Mouse (Mus musculus): ENCODE data around the gene Cacna1c. TPM values are rescaled to one million over a fixed set of nuclear protein-coding genes. Genes with fewer than 3 reads are reported as not detected.
A peak's percentile ranks its signal among the peaks of the same experiment; 100 is the strongest.

The Cacna1c gene
- polyA plus RNA-seq, 1 experiment from 2014 or later = 7.3 TPM

DNA sequence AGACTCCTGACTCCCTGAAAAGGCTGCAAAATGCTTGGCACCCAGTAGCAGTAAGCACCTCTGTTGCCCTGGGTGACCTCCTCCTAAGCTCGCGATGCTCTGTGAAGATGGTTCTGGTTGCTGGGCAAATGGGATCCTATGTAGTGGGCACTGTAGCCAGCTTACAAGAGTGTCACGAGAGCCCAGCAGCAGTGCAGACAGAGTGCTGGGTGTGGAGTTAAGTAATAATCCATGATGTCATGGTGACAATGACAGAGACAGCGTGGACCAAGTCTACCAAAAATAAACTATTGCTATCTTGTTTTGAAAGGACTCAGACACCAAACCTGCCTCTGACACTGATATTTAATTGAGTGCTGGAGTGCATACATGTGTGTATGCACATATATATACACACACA lies 5.4 kb upstream of the Cacna1c start:
- Histone ChIP-seq H3K4me3 (no peak overlapping the region), H3K36me3 (peaks cover 18% of the 10 kb centered on the region; the same call in 1 of the 2 replicates), H3K9ac (no peak overlapping the region), H3K27me3 (no peaks in the 10 kb centered on the region), H3K27ac (no peak overlapping the region), H3K4me2 (replicated peaks) (no peak overlapping the region), H3K4me1 (peaks cover 17% of the 10 kb centered on the region), H3K9me3 (replicated peaks) (no peaks in the 10 kb centered on the region)
- WGBS = 95% methylated on average over 4 of the region's 4 CpGs
- ATAC-seq (ENCODE audit: low FRiP score) = no peak

DNA sequence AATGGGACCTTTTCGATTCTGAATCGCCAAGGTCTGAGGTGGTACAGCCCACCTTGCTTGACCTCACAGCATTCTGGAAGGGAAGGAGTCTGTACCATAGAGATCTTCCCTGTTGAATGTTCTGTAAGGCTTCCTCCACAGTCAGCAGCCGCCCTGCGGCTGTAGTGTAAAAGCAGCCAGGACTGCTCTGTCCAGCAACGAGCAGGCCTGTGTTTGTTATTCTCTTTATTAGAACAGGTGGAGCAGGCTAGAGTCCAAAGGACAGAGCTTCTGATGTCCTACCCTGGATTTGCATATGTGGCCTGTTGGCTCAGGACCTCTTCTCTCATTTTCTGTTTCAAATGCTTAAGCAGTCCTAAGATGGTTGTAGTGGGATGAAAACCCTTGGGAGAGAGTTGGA lies 4.1 kb upstream of the Cacna1c start:
- ATAC-seq (ENCODE audit: low FRiP score) = no peak
- no peak overlapping the region for H3K4me2 ChIP-seq (replicated peaks)
- no peaks in the 10 kb centered on the region for H3K27me3 ChIP-seq
- H3K4me3 ChIP-seq = no peak overlapping the region
- H3K9me3 ChIP-seq (replicated peaks) = no peaks in the 10 kb centered on the region
- H3K36me3 ChIP-seq = peaks cover 18% of the 10 kb centered on the region; the same call in 1 of the 2 replicates
- peaks cover 15% of the 10 kb centered on the region for H3K4me1 ChIP-seq
- no peak overlapping the region for H3K9ac ChIP-seq
- 71% methylated on average over 5 of the region's 5 CpGs for WGBS
- H3K27ac ChIP-seq = no peak overlapping the region

DNA sequence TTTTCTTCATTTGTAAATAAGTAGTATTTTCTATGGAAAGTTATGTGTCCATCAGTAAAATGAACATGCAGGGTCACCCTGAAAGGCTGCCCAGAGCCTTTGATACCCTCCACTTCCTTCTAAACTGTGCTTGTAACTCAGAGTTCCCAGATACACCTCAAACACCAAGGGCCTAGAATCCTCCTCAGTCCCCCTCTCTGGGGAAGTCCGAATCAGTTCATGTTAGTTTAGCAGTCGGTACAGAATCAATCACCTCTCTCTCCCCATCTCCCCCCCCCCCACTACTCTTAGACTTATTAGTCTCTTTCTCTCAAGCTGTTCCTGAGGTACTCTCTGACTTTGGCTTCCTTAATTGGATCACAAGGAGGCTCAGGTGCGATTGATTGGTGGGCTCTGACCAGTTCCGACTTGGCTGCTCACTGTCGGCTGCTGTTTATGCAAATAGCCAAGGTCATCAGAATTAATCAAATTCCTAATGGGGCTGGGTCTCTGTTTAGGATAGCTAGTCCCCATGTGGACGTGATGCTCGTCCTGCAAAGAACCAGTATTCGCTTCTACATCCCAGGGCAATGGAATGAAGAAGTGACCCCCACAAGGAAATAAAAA lies 3.2 kb upstream of the Cacna1c start:
- H3K4me3 ChIP-seq = no peak overlapping the region
- H3K4me1 ChIP-seq = peaks cover 13% of the 10 kb centered on the region
- peak; percentile 54 for ATAC-seq (ENCODE audit: low FRiP score)
- H3K27me3 ChIP-seq = no peaks in the 10 kb centered on the region
- H3K9ac ChIP-seq = no peak overlapping the region
- 27% methylated on average over 8 of the region's 8 CpGs for WGBS
- H3K9me3 ChIP-seq (replicated peaks) = no peaks in the 10 kb centered on the region
- H3K4me2 ChIP-seq (replicated peaks) = no peak overlapping the region
- H3K27ac ChIP-seq = peak overlapping the region; percentile 35
- H3K36me3 ChIP-seq = peaks cover 15% of the 10 kb centered on the region; the same call in 1 of the 2 replicates

DNA sequence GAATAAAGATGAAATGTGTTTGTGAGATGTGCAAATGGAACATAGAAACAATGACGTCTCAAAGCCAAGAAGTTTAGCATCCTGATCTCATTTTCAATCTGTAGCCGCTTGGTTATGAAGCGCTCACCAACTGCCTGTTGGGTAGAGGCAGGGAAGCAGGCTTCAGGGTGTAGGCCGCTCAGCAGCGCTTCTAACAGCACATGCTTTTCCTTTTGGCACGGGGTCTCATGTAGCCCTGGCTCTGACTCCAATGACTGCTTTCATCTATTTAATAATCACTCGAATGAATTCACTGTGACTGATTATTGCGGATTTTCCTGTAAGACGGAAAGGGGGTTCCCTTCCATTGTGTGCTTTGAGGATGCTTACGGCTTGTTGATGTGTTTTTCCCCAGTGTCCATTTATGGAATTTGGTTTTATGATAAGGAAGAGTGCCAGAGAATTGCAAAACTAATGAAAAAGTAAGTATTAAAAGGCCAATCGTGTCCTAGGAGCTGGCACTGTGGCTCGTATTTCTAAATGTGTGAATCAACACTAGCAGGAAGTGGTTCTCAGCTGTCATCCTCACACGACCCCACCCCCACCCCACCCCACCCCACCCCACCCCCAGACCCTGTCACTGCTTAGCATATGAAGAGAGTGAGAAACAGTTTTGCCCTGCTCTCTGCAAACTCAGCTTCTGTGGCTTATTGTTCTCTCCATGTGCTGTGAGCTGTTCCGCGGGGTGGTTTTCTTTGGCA lies 2.5 kb upstream of the Cacna1c start:
- 35% methylated on average over 15 of the region's 15 CpGs for WGBS
- no peak overlapping the region for H3K4me3 ChIP-seq
- peaks cover 13% of the 10 kb centered on the region for H3K4me1 ChIP-seq
- H3K4me2 ChIP-seq (replicated peaks) = no peak overlapping the region
- peak; percentile 86 for ATAC-seq (ENCODE audit: low FRiP score)
- peaks cover 19% of the 10 kb centered on the region for H3K36me3 ChIP-seq
- no peak overlapping the region for H3K9ac ChIP-seq
- H3K9me3 ChIP-seq (replicated peaks) = no peaks in the 10 kb centered on the region
- H3K27ac ChIP-seq = peak overlapping the region; percentile 35
- H3K27me3 ChIP-seq = no peaks in the 10 kb centered on the region

DNA sequence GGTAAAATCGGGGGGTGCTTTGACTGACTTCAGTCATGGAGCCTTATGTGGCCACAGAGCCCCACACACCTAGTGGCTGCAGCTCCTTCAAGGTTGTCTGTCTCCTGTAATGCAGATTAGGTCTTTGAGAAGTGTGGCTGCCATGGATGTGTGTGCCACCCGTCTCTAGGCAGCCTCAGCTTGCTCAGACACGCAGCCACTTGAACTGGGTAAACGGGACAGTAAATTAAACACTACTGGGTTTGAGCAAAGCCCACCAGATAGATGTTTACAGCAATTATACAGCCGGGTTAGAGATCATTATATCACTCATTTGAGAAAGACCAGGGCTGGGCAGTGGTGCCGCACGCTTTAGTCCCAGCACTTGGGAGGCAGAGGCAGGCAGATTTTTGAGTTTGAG lies 1.6 kb downstream of the Cacna1c start:
- Histone ChIP-seq H3K36me3 (peaks cover 46% of the 10 kb centered on the region), H3K4me1 (peaks cover 13% of the 10 kb centered on the region), H3K27me3 (no peaks in the 10 kb centered on the region), H3K27ac (no peak overlapping the region), H3K4me3 (no peak overlapping the region), H3K9me3 (replicated peaks) (no peaks in the 10 kb centered on the region), H3K4me2 (replicated peaks) (no peak overlapping the region), H3K9ac (no peak overlapping the region)
- no peak for ATAC-seq (ENCODE audit: low FRiP score)
- 92% methylated on average over 7 of the region's 7 CpGs for WGBS

DNA sequence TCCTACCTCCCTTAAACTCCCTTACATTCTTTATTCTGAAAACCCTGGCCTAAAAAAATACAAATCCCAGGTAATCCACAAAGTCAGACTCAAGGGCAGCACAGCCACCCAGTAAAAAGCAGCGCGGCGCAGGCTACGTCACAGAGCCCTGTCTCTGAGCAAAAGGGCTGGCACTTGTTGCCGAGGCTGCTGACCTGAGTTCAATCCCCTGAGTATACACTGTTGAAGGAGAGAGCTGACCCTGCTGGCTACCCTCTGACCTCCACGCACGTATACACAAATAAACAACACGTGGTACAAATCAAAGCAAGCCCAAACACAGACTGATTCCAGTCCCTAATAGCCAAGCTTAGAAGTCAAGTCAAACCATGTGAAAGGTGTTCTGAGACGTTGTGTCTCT lies 2.1 kb downstream of the Cacna1c start:
- no peaks in the 10 kb centered on the region for H3K27me3 ChIP-seq
- no peak for ATAC-seq (ENCODE audit: low FRiP score)
- H3K36me3 ChIP-seq = peaks cover 46% of the 10 kb centered on the region
- peaks cover 9% of the 10 kb centered on the region for H3K4me1 ChIP-seq
- no peak overlapping the region for H3K4me3 ChIP-seq
- 76% methylated on average over 9 of the region's 9 CpGs for WGBS
- H3K27ac ChIP-seq = no peak overlapping the region
- no peak overlapping the region for H3K9ac ChIP-seq
- no peaks in the 10 kb centered on the region for H3K9me3 ChIP-seq (replicated peaks)
- H3K4me2 ChIP-seq (replicated peaks) = no peak overlapping the region

DNA sequence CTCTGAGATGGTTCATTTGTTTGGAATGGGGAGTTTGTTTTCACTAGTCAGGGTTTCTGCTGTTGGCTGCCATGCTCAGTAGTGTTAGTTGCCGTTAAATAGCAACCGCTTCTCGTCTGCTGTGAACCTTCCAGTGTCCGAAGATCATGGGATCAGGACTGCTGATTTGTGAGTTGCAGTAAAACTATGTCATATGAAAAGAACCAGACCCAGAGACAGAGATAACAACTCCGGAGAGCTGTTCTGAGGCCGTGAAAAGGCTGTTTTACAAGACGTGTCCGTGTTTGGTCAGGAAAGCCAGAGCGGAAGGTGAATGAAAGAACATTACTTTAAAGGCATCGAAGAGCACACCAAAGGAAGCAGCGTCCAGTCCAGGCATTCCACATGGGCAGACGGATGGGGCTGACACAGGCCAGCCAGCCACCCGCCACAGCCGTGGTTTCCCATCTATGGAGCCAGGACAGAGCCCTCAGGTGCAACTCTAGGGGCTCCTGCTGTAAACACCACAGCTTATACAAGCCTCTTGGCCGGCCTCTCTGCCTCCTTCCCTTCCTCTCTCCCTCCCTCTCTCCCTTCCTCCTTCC lies 2.6 kb downstream of the Cacna1c start:
- Histone ChIP-seq H3K9me3 (replicated peaks) (no peaks in the 10 kb centered on the region), H3K4me2 (replicated peaks) (no peak overlapping the region), H3K4me3 (no peak overlapping the region), H3K9ac (no peak overlapping the region), H3K27me3 (no peaks in the 10 kb centered on the region), H3K4me1 (peaks cover 4% of the 10 kb centered on the region), H3K36me3 (peaks cover 46% of the 10 kb centered on the region), H3K27ac (no peak overlapping the region)
- 84% methylated on average over 15 of the region's 15 CpGs for WGBS
- ATAC-seq (ENCODE audit: low FRiP score) = no peak

DNA sequence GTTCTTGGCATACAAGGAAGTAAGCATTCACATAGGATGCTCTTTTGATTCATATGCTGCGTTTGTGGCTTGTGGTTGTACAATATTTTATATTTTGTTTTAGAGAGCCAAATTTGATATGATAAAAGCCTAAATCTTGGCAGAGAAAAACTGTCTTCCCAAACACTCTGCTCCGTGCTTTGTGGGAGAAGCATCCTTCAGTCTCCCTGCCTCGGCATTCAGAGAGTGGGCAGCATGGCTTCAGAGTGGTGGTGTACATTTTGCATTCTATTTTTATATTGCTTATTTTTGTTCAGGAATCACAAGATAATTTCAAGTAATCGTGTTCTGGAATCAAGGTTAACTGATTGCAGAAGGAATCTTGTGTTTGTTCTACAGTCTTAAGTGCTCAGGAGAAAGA lies 4.7 kb downstream of the Cacna1c start:
- H3K9ac ChIP-seq = no peak overlapping the region
- no peaks in the 10 kb centered on the region for H3K4me1 ChIP-seq
- no peaks in the 10 kb centered on the region for H3K27me3 ChIP-seq
- 94% methylated on average over 4 of the region's 4 CpGs for WGBS
- H3K9me3 ChIP-seq (replicated peaks) = no peaks in the 10 kb centered on the region
- H3K36me3 ChIP-seq = peaks cover 50% of the 10 kb centered on the region
- H3K27ac ChIP-seq = no peak overlapping the region
- no peak overlapping the region for H3K4me2 ChIP-seq (replicated peaks)
- no peak for ATAC-seq (ENCODE audit: low FRiP score)
- H3K4me3 ChIP-seq = no peak overlapping the region

DNA sequence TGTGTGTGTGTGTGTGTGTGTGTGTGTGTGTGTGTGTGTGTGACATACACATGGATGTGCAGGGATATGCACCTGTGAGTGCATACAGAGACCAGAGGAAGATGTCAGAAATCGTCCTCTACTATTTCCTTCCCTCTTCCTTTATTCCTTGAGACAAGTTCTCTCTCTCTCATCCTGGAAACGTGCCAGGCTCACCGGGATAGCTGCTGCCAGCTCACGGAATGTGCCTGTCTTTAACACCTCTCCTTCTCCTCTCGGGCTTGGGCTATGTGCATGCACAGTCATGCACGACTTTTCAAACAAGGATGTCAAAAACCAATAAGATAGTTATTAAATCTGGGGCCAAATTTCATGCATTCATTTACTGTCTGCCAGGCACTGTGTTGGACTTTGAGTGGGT lies 8.6 kb downstream of the Cacna1c start:
- no peak for ATAC-seq (ENCODE audit: low FRiP score)
- no peak overlapping the region for H3K27ac ChIP-seq
- H3K4me1 ChIP-seq = no peaks in the 10 kb centered on the region
- no peak overlapping the region for H3K9ac ChIP-seq
- no peaks in the 10 kb centered on the region for H3K27me3 ChIP-seq
- 81% methylated on average over 6 of the region's 6 CpGs for WGBS
- peaks cover 41% of the 10 kb centered on the region for H3K36me3 ChIP-seq
- no peak overlapping the region for H3K4me2 ChIP-seq (replicated peaks)
- no peaks in the 10 kb centered on the region for H3K9me3 ChIP-seq (replicated peaks)
- H3K4me3 ChIP-seq = no peak overlapping the region

DNA sequence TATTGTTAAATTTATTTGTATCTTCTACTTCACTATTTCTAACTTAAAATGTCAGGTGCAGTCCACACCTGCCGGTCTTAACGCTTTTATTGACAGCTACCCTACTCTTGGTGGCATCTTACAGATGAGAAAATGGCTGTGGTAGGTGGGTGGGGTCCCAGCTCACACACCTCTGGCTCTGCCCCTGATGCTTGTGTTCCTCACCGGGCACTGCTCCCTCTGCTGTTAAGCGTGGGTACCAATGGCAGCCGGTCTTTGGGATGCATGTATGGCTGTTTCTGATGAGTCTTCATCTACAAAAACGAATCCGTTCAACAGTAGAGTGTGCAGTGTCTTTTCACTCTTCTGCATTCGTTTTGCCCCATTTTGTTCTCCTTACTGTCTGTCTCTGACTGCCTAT lies 9.6 kb downstream of the Cacna1c start:
- H3K36me3 ChIP-seq = peaks cover 31% of the 10 kb centered on the region
- H3K27me3 ChIP-seq = no peaks in the 10 kb centered on the region
- no peaks in the 10 kb centered on the region for H3K9me3 ChIP-seq (replicated peaks)
- WGBS = 67% methylated on average over 8 of the region's 8 CpGs
- no peak overlapping the region for H3K4me2 ChIP-seq (replicated peaks)
- H3K4me1 ChIP-seq = no peaks in the 10 kb centered on the region; the same call in 1 of the 2 replicates
- H3K27ac ChIP-seq = no peak overlapping the region
- H3K9ac ChIP-seq = no peak overlapping the region
- H3K4me3 ChIP-seq = no peak overlapping the region
- ATAC-seq (ENCODE audit: low FRiP score) = no peak

DNA sequence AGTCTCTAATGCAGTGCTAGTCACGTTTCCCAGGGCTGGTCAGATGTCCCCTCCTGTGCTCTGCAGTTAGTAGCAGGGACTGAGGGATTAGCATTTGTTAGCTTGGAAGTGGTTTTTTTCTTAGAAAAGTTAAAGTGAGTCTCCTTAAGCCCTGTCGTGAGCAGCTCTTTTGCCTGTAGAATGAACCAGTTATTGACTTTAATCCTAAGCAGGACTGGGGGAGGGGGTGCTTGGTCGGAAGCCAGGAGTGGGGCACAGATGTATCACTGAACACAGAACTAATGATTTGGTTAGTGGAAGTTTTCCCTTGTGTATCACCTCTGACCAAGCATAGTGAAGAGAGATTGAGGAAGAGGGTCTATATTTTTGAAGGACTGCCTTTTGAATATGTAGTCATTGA lies 12.4 kb downstream of the Cacna1c start:
- 62% methylated on average over 3 of the region's 3 CpGs for WGBS
- no peak for ATAC-seq (ENCODE audit: low FRiP score)
- H3K4me2 ChIP-seq (replicated peaks) = no peak overlapping the region

DNA sequence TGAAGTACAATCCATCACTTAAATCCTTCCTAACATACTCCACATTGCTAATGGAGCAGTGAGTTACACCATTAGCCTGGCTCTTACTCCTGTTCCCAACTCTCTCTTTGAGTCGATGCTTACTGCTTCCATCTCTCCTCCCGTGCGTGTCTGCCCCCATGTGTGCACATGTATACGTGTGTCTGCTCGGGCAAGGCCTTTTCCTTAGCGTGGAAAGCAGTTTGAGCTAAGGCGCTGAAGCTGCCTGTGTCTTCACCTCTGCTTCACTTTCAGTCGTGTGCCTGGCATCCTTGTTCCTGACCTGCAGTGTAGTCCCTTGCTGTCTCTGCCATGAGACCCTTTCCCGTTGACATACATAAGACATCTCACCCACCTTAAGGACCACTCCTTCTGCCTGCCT lies 14.0 kb downstream of the Cacna1c start:
- Histone ChIP-seq H3K27me3 (no peaks in the 10 kb centered on the region), H3K4me3 (no peak overlapping the region), H3K4me1 (peaks cover 5% of the 10 kb centered on the region), H3K4me2 (replicated peaks) (no peak overlapping the region), H3K36me3 (peaks cover 16% of the 10 kb centered on the region), H3K9me3 (replicated peaks) (no peaks in the 10 kb centered on the region), H3K9ac (no peak overlapping the region), H3K27ac (no peak overlapping the region)
- 91% methylated on average over 9 of the region's 9 CpGs for WGBS
- no peak for ATAC-seq (ENCODE audit: low FRiP score)

More for the DNA sequence above, 12.4 kb downstream of the Cacna1c start:
- H3K27ac ChIP-seq = no peak overlapping the region
- H3K9me3 ChIP-seq (replicated peaks) = no peaks in the 10 kb centered on the region
- no peaks in the 10 kb centered on the region; the same call in 1 of the 2 replicates for H3K4me1 ChIP-seq
- H3K9ac ChIP-seq = no peak overlapping the region
- no peak overlapping the region for H3K4me3 ChIP-seq
- H3K27me3 ChIP-seq = no peaks in the 10 kb centered on the region
- H3K36me3 ChIP-seq = peaks cover 16% of the 10 kb centered on the region
